Mouse (Mus musculus) lung, postnatal 0 days (tissue): ENCODE measurements around the gene Baiap2.

Experiments used
- CTCF ChIP-seq: IDR thresholded peaks from 2 replicates; pipeline ENCODE4 v1.5.1; 2016; ENCODE audit warnings: antibody characterized with exemption, mild to moderate bottlenecking
- EP300 ChIP-seq: IDR thresholded peaks from 2 replicates; pipeline ENCODE4 v1.6.1; 2016; ENCODE audit warnings: antibody characterized with exemption, mild to moderate bottlenecking, control low read depth

DNA sequence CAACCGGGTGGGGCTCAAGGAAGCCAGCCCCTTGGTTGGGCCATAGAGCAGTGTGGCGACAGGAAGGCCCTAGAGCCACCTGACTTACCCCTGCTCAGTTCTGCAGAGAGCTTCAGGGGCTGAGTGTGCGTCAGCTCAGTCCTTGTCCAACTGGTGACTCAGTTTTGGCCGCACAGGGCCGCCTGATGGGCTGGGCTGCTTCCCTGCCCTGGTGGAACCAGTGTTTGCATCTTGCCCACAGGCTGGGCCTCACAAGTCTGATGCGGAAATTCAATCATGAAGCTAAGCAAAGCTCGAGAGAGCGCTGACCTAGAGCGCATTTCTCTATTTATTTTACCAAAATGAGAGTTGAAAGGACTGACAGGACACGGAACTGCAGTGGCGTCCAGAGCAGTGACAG, 43.6 kb upstream of the Baiap2 start:
- no peak for TF ChIP-seq CTCF
- TF ChIP-seq EP300 = no peak
